Mouse (Mus musculus) ovary, postnatal 10 days (tissue): ENCODE data around the gene Haao.

Experiments
- DNase-seq: peaks from one replicate; pipeline ENCODE4 v3.0.0; 2022; ENCODE audit warnings: low spot score

Haao gene

DNA sequence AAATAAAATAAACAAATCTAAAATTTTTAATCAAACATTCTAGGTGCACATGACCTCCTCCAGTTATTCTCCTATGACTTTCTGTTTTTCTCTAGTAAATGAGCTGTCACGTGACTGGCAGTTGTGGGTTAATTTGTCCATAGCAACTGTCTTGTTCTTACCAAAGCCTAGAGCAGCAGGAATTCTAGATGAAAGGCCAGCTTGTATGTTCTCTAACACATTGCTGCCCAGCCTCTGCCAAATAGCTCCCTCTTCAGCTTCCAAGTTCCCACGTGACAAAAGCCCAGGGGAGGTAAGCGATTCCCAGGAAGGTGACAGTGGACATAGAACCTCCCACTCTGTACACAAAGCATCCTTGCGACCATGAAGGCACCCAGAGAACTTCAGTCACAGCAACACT is 13.6 kb downstream of the Haao start:
- no peak for DNase-seq

GRCm38 (mm10) chr17:83830616-83831292 is 17.0 kb downstream of the Haao start:
- DNase-seq: no peak

GRCm38 (mm10) chr17:83829356-83829755 is 18.4 kb downstream of the Haao start:
- DNase-seq: no peak

DNA sequence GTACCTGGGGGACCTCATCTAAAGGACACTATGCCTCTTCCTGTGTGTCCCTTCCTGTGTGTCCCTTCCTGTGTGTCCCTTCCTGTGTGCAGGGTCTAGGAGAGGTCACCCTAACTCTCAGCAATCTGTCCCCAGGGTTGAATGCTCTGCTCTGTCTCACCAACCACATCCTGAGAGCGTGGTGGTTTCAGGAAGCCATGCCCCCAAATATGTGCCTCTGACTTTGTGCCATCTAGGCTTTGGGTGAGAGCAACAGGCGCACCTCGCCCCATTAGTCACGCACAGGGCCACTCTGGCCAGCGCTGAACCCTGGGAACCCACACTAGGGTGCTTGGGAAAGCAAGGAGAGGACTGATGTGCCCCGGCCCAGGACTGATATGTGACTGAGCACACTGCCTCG is 23.9 kb downstream of the Haao start:
- DNase-seq: no peak

GRCm38 (mm10) chr17:83821876-83822275 is 25.9 kb downstream of the Haao start:
- no peak for DNase-seq

GRCm38 (mm10) chr17:83820701-83821100 is 27.1 kb downstream of the Haao start:
- no peak for DNase-seq

GRCm38 (mm10) chr17:83819503-83819902 is 28.3 kb downstream of the Haao start:
- no peak for DNase-seq

GRCm38 (mm10) chr17:83816996-83817395 is 30.8 kb downstream of the Haao start:
- no peak for DNase-seq

DNA sequence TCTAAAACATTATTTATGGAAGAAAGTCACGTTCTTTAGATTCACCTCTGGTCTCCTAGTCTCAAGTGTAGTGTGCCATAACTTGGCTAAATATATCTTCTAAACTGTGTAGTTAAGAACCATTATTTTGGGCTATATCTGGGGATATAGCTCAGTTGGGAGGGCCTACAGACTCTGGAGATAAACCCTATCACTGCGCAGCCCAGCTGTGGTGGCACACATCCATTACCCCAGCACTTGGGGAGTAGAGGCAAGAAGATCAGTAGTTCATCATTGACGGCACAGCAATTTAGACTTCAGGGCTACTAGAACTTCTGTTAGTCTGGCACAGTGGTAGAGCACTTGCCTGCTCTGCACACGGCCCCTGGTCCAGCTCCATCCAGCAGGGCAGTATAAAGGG is 34.7 kb downstream of the Haao start:
- no peak for DNase-seq

- no peak for DNase-seq
These were observed 35.4 kb downstream of the Haao start for GRCm38 (mm10) chr17:83812200-83812944.

- DNase-seq: no peak
These were observed 37.5 kb downstream of the Haao start for GRCm38 (mm10) chr17:83810285-83810684.

DNA sequence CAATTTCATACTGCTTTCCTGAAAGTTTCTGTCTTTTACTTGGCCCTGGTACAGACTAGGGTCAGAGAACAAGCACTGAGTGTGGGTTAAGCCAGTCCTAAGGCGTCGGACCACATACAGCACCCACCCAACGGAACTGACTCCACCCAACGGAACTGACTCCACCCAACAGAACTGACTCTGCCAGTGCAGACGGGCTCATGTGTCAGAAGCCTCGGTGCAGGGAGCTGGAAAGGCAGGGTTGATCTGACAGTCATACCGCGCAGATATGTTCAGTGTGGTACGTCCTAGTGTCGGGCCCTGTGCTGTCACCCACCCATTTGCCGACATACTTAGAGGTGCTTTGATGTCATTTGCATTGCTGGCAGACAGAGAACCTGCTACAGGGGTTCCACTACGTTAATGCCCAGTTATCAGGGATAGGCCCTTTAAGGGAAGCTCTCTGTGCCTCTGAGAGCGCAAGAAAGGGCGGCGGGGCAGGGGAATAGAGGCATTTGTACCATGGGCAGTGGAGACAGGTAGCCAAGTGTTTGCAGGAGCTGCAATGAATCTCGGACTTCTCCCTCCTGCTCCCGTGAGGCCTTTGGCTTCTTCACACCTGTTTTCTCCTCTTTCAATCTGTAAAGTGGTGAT is 38.5 kb downstream of the Haao start:
- no peak for DNase-seq

GRCm38 (mm10) chr17:83808476-83809098 is 39.2 kb downstream of the Haao start:
- no peak for DNase-seq

- DNase-seq: no peak
These were observed 39.9 kb downstream of the Haao start for GRCm38 (mm10) chr17:83807778-83808398.

- DNase-seq: no peak
These were observed 40.4 kb downstream of the Haao start for GRCm38 (mm10) chr17:83807345-83807744.

DNA sequence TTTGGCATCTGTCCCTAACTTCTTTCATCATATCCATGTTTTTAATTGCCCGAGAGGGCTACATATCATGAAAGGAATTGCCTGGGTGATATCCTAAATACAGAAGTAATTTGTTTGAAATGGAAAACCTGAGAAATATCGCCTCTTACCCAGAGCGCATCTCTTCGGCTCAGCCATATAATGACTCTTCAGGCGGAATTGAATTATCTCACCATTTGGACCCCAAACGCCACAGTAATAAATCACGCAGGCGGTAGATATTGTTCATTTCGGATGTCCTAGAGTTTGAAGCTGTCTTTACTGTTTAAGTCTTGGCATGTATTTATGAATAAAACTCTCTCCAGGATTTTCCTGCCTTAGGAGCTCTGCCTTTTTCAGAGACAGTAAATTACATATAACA is 42.7 kb downstream of the Haao start:
- no peak for DNase-seq

- DNase-seq: no peak
These were observed 43.8 kb downstream of the Haao start for GRCm38 (mm10) chr17:83803987-83804386.

GRCm38 (mm10) chr17:83799506-83800050 is 48.2 kb downstream of the Haao start:
- no peak for DNase-seq

DNA sequence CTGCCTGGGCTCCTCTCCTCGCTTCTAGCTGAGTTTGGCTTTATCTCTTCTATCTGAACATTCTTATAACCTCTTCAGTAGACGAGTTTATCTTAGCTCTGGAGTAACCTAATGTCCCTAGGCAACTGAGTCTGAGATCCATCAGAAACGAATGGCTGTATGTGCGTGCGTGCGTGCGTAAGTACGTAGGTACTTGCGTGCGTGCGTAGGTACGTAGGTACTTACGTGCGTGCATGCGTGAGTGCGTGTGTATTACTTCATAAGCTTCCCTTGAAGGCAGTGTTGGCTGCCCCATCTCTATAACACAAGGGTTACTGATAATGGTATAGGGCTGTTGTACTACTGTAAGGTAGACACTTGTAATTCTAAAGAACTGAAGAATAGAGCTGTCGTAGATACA is 52.6 kb downstream of the Haao start:
- DNase-seq: no peak

GRCm38 (mm10) chr17:83792388-83792787 is 55.4 kb downstream of the Haao start:
- DNase-seq: no peak

- DNase-seq: no peak
These were observed 57.6 kb downstream of the Haao start for GRCm38 (mm10) chr17:83790158-83790557.

GRCm38 (mm10) chr17:83786418-83786817 is 61.3 kb downstream of the Haao start:
- DNase-seq: no peak
